Comparison of ENCODE assay signal across 20 mouse cellular contexts in genomic region chr10:101330109-101330508, GRCm38 (mm10).
"Had no signal": no experiment of that assay in that cellular context is flagged by ENCODE, and none has a peak within 500 bp of the region (broad histone marks: within the 10 kb centered on the region; RNA-seq: fewer than 3 reads in every experiment).

No protein-coding gene starts in this region.

- H3K4me3 ChIP-seq: lung, embryonic 15.5 days; midbrain, embryonic 10.5 days; midbrain, embryonic 12.5 days; myocyte; neural tube, embryonic 13.5 days; neural tube, embryonic 15.5 days had no signal

- DNase-seq: liver, postnatal 0 days; lung, adult 2 months; lung, postnatal 4 days; midbrain, embryonic 14.5 days; retina, postnatal 1 day; right cerebral cortex, adult 18-20 months; right cerebral cortex, postnatal 25 days; right cerebral cortex, postnatal 4 days; spleen, adult 18-20 months; thymus, adult 18-20 months; thymus, postnatal 14 days; thymus, postnatal 36 days had no signal

- H3K9me3 ChIP-seq: lung, embryonic 15.5 days; midbrain, embryonic 10.5 days; midbrain, embryonic 12.5 days; neural tube, embryonic 13.5 days; neural tube, embryonic 15.5 days had no signal

- H3K27ac ChIP-seq: lung, embryonic 15.5 days; midbrain, embryonic 10.5 days; midbrain, embryonic 12.5 days; neural tube, embryonic 13.5 days; neural tube, embryonic 15.5 days had no signal

- ATAC-seq: liver, postnatal 0 days; lung, postnatal 0 days; midbrain, embryonic 16.5 days had no signal

- H3K36me3 ChIP-seq: lung, embryonic 15.5 days; midbrain, embryonic 10.5 days; midbrain, embryonic 12.5 days; neural tube, embryonic 13.5 days; neural tube, embryonic 15.5 days had no signal

- H3K4me2 ChIP-seq: lung, embryonic 15.5 days; midbrain, embryonic 12.5 days; neural tube, embryonic 13.5 days; neural tube, embryonic 15.5 days had no signal

- H3K9ac ChIP-seq: liver, postnatal 0 days; lung, embryonic 15.5 days; midbrain, embryonic 12.5 days; neural tube, embryonic 13.5 days; neural tube, embryonic 15.5 days had no signal

- H3K27me3 ChIP-seq: lung, embryonic 15.5 days; midbrain, embryonic 12.5 days; neural tube, embryonic 13.5 days; neural tube, embryonic 15.5 days had no signal

- H3K4me1 ChIP-seq: lung, embryonic 15.5 days; midbrain, embryonic 10.5 days; midbrain, embryonic 12.5 days; neural tube, embryonic 13.5 days; neural tube, embryonic 15.5 days had no signal
